Mouse (Mus musculus) lung, postnatal 0 days (tissue): ENCODE measurements around the gene Mafg.

ENCODE experiments used
- CTCF ChIP-seq: IDR thresholded peaks from 2 replicates; pipeline ENCODE4 v1.5.1; 2016; ENCODE audit warnings: antibody characterized with exemption, mild to moderate bottlenecking
- EP300 ChIP-seq: IDR thresholded peaks from 2 replicates; pipeline ENCODE4 v1.6.1; 2016; ENCODE audit warnings: antibody characterized with exemption, mild to moderate bottlenecking, control low read depth

- no peak for TF ChIP-seq EP300
- peak; percentile 92 for TF ChIP-seq CTCF
These were observed 53.9 kb downstream of the Mafg start for GRCm38 (mm10) chr11:120579316-120580107.
